Mouse (Mus musculus): ENCODE measurements around the gene Mrgprg. TPM values are rescaled to one million over a fixed set of nuclear protein-coding genes. Genes with fewer than 3 reads are reported as not detected.

Mrgprg gene
- polyA plus RNA-seq, 1 experiment from 2014 or later, result not detected

- no peaks in the 10 kb centered on the region for H3K9me3 ChIP-seq
- no peaks in the 10 kb centered on the region for H3K27me3 ChIP-seq
- WGBS, result 36% methylated on average over 3 of the region's 3 CpGs
- H3K4me2 ChIP-seq (replicated peaks), result no peak overlapping the region
- no peaks in the 10 kb centered on the region for H3K36me3 ChIP-seq
- no peak overlapping the region for H3K27ac ChIP-seq
- no peak overlapping the region for H3K9ac ChIP-seq
- H3K4me3 ChIP-seq, result no peak overlapping the region
- H3K4me1 ChIP-seq, result no peaks in the 10 kb centered on the region
- ATAC-seq (ENCODE audit: insufficient number of reproducible peaks, insufficient read depth, low FRiP score, low TSS enrichment), result no peak
These were observed 9.3 kb upstream of the Mrgprg start for GRCm38 (mm10) chr7:143776137-143776536.

- no peaks in the 10 kb centered on the region for H3K4me1 ChIP-seq
- ATAC-seq (ENCODE audit: insufficient number of reproducible peaks, insufficient read depth, low FRiP score, low TSS enrichment), result no peak
- no peak overlapping the region for H3K4me3 ChIP-seq
- H3K27ac ChIP-seq, result no peak overlapping the region
- H3K4me2 ChIP-seq (replicated peaks), result no peak overlapping the region
- peaks cover 21% of the 10 kb centered on the region; the same call in 1 of the 2 replicates for H3K27me3 ChIP-seq
- no peaks in the 10 kb centered on the region for H3K36me3 ChIP-seq
- WGBS, result 44% methylated on average over 1 of the region's 1 CpGs
- H3K9ac ChIP-seq, result no peak overlapping the region
- H3K9me3 ChIP-seq, result no peaks in the 10 kb centered on the region
These were observed 2.7 kb upstream of the Mrgprg start for GRCm38 (mm10) chr7:143769461-143769860.

DNA sequence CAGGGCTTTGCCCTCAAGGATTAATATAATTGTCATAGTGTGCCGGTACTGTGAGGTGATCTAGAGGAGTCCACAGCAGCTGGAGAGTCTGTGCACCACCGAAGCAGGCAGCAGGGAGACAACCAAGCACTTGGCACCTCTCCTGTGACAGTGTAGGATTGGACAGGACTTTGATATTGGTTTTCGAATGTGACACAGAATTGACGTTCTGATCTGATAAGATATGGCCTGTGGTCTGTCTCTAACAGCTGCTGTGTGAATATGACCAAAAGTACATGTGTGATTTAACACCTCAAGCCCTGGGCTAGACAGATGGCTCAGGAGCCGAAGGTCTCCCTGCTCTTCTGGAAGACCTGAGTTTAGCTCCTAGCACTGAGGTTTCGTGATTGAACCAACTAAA lies 1.5 kb upstream of the Mrgprg start:
- Histone ChIP-seq H3K4me3 (no peak overlapping the region), H3K9me3 (no peaks in the 10 kb centered on the region), H3K4me1 (no peaks in the 10 kb centered on the region), H3K4me2 (replicated peaks) (no peak overlapping the region), H3K27me3 (peaks cover 25% of the 10 kb centered on the region; the same call in 1 of the 2 replicates), H3K9ac (no peak overlapping the region), H3K27ac (no peak overlapping the region), H3K36me3 (no peaks in the 10 kb centered on the region)
- ATAC-seq (ENCODE audit: insufficient number of reproducible peaks, insufficient read depth, low FRiP score, low TSS enrichment), result no peak
- 75% methylated on average over 6 of the region's 6 CpGs for WGBS

DNA sequence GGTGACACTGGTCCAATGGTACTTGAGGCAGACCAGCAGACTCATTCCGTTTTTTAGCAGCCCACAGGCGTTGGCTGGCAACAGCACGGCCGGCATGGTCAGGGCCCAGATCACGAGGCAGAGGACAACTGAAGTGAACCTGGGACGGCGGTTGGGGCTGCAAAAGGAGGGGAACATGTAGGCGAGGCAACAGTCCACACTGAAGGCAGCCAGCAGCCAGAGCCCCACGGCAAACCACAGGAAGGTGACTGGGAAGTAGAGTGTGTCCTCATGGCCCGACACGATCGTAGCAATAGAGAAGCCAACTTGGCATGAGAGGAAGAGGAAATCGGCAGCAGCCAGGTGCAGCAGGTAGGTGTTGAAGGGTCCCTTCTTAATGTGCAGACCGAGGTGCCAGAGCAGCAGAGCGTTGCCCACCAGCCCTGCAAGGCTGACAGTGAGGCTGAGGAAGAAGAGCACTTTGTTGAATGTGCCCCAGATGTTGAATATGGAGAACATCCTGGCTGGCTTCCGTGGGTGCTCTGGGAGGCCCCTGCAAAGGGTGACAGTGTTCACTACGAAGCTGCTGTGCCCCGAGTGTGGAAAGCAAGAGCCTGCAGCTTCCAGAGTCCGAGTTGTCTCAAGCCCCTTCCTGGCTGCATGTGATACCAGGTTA lies 1.8 kb downstream of the Mrgprg start:
- Histone ChIP-seq H3K9me3 (no peaks in the 10 kb centered on the region), H3K4me3 (no peak overlapping the region), H3K27ac (no peak overlapping the region), H3K36me3 (no peaks in the 10 kb centered on the region), H3K4me2 (replicated peaks) (no peak overlapping the region), H3K9ac (no peak overlapping the region), H3K27me3 (peaks cover 25% of the 10 kb centered on the region; the same call in 1 of the 2 replicates), H3K4me1 (no peaks in the 10 kb centered on the region)
- 73% methylated on average over 19 of the region's 19 CpGs for WGBS
- no peak for ATAC-seq (ENCODE audit: insufficient number of reproducible peaks, insufficient read depth, low FRiP score, low TSS enrichment)

GRCm38 (mm10) chr7:143763794-143764193 lies 3.0 kb downstream of the Mrgprg start:
- no peak; the same call in 1 of the 2 replicates for ATAC-seq (ENCODE audit: insufficient number of reproducible peaks, insufficient read depth, low FRiP score, low TSS enrichment)
- peaks cover 29% of the 10 kb centered on the region for H3K27me3 ChIP-seq
- 20% methylated on average over 3 of the region's 3 CpGs for WGBS

DNA sequence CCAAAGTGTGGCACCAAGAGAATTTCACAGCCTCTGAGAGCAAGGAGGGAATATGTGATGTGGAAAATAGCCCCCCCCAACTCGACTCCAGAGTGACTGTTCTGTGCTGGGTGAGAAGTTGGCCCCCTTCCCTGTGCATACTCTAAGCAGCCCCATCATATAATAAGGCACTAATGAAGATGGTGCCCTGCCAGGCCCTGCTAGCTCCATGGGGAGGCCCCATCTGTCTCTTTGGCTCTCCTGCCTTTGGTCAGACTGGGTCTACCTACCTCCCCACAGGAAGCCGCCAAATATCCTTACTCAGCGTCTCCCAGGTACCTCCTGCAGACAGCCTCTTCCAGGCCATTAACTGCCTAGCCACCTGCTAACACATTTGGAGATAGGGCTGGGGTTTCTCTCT lies 7.8 kb downstream of the Mrgprg start:
- 70% methylated on average over 3 of the region's 3 CpGs for WGBS
- no peak overlapping the region for H3K4me3 ChIP-seq
- no peaks in the 10 kb centered on the region for H3K36me3 ChIP-seq
- H3K4me1 ChIP-seq, result peaks cover 10% of the 10 kb centered on the region
- peaks cover 30% of the 10 kb centered on the region for H3K27me3 ChIP-seq
- no peak overlapping the region for H3K4me2 ChIP-seq (replicated peaks)
- H3K9ac ChIP-seq, result no peak overlapping the region
- H3K27ac ChIP-seq, result no peak overlapping the region
- ATAC-seq (ENCODE audit: insufficient number of reproducible peaks, insufficient read depth, low FRiP score, low TSS enrichment), result no peak
- no peaks in the 10 kb centered on the region for H3K9me3 ChIP-seq

More at GRCm38 (mm10) chr7:143763794-143764193, 3.0 kb downstream of the Mrgprg start:
- no peak overlapping the region for H3K4me2 ChIP-seq (replicated peaks)
- no peak overlapping the region for H3K9ac ChIP-seq
- H3K9me3 ChIP-seq, result no peaks in the 10 kb centered on the region
- no peaks in the 10 kb centered on the region for H3K36me3 ChIP-seq
- no peak overlapping the region for H3K4me3 ChIP-seq
- no peaks in the 10 kb centered on the region for H3K4me1 ChIP-seq
- H3K27ac ChIP-seq, result no peak overlapping the region

DNA sequence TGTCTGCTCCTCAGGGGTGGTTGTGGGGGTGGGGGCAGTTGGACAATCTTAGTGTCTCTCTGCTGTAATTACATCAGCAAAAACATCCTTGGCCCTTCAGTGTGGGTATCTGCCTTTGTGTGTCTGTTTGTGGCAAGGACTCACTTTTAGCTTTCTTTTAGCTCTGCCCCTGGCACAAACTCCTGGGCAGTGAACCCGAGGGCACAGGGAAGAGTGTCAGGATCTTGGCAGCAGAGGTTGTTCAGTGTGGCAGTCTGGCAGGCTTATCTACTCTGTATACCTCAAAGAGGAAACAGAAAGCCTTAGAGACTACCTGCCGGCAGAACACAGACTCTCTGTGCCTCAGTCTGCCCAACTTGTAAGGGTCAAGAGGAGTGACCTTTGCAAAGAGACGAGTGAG lies 9.1 kb downstream of the Mrgprg start:
- WGBS, result 74% methylated on average over 3 of the region's 3 CpGs
- H3K27ac ChIP-seq, result no peak overlapping the region
- H3K27me3 ChIP-seq, result peaks cover 30% of the 10 kb centered on the region
- H3K4me2 ChIP-seq (replicated peaks), result 0 out of 2 replicates have a peak overlapping the region, but pooled peaks have one; percentile 71
- no peaks in the 10 kb centered on the region for H3K36me3 ChIP-seq
- H3K4me3 ChIP-seq, result no peak overlapping the region
- H3K9ac ChIP-seq, result no peak overlapping the region
- no peaks in the 10 kb centered on the region for H3K9me3 ChIP-seq
- H3K4me1 ChIP-seq, result peaks cover 10% of the 10 kb centered on the region
- ATAC-seq (ENCODE audit: insufficient number of reproducible peaks, insufficient read depth, low FRiP score, low TSS enrichment), result no peak

DNA sequence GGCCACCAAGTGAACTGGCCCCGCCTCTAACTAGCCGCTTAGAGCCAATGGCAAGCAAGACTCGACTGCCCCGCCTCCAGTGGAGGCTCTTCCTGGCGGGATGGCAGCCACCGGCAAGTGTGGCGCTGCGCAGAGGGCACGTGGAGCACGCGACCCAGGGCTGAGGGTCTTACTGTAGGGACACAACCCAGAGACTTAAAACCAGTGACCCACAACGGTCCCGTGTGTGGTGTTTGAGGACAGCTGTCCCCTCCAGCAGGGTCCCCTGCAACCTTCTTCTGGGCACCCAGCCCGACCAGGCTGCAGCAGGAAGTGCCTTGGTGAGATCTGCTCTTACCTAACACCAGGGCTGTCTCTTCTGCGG lies 9.8 kb downstream of the Mrgprg start:
- Histone ChIP-seq H3K4me2 (replicated peaks) (peak overlapping the region; percentile 71), H3K27me3 (peaks cover 30% of the 10 kb centered on the region), H3K9me3 (no peaks in the 10 kb centered on the region), H3K9ac (no peak overlapping the region), H3K4me3 (peak overlapping the region; percentile 37), H3K4me1 (peaks cover 10% of the 10 kb centered on the region), H3K27ac (no peak overlapping the region), H3K36me3 (no peaks in the 10 kb centered on the region)
- peak; percentile 64 for ATAC-seq (ENCODE audit: insufficient number of reproducible peaks, insufficient read depth, low FRiP score, low TSS enrichment)
- WGBS, result 1% methylated on average over 15 of the region's 15 CpGs

DNA sequence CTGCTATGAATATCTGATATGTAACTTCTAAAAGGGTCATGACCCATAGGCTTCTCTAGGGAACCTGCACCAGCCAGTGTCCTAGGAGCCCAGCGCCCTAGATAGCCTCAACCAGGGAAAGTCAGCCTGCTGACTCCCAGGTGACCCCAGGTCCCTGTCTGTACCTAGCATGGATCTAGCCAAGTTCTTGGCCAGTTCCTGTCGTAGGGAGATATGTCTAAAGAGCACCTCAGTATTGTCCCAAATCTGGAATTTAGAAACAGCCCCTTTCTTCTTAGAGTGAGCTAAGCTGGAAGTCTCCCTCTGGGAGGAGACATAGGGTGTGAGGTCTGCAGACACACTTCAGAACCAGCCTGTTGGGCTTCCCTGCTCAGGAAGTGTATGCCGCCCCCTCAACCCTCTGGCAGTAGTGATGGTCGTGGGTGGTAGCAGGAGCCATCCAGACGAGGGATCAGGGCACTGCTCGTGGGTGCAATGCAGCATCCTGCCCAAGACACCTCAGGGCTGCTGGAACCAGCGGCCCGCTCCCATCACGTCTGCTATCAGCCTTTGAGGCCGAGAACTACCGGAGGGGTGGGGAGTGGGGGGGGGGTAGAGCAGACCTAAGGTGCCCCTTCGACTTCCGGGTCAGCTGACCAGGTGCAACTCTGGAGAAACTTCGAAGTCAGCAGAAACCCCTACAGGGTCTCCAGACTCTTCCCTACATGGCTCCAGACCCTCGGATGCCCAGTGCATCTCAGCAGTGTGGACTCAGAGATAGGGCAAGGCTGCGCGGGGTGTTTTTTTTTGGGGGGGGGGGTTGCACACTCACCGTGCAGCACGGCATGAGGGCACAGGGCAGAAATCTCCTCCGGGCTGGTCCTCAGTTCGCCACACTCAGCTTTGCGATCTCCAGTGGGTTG lies 10.4 kb downstream of the Mrgprg start, which contains the start of gene Osbpl5:
Gene Osbpl5 (minus strand): TSS at position 861 of the 902 bp plus-strand sequence.
- ATAC-seq (ENCODE audit: insufficient number of reproducible peaks, insufficient read depth, low FRiP score, low TSS enrichment), result peak; percentile 54
- H3K36me3 ChIP-seq, result no peaks in the 10 kb centered on the region
- H3K27ac ChIP-seq, result no peak within 1 kb of the TSS
- H3K4me3 ChIP-seq, result peak within 1 kb of the TSS; percentile 37
- H3K4me1 ChIP-seq, result peaks cover 10% of the 10 kb centered on the region
- H3K4me2 ChIP-seq (replicated peaks), result peak within 1 kb of the TSS; percentile 71
- H3K9me3 ChIP-seq, result no peaks in the 10 kb centered on the region
- peaks cover 30% of the 10 kb centered on the region for H3K27me3 ChIP-seq
- WGBS, result 23% methylated on average over 22 of the region's 22 CpGs
- H3K9ac ChIP-seq, result peak within 1 kb of the TSS; percentile 43

GRCm38 (mm10) chr7:143755357-143756124 lies 11.3 kb downstream of the Mrgprg start:
- no peaks in the 10 kb centered on the region for H3K36me3 ChIP-seq
- no peak overlapping the region for H3K9ac ChIP-seq
- no peak overlapping the region for H3K4me3 ChIP-seq
- no peaks in the 10 kb centered on the region for H3K9me3 ChIP-seq
- ATAC-seq (ENCODE audit: insufficient number of reproducible peaks, insufficient read depth, low FRiP score, low TSS enrichment), result no peak
- 65% methylated on average over 9 of the region's 9 CpGs for WGBS
- H3K4me1 ChIP-seq, result peaks cover 10% of the 10 kb centered on the region
- H3K4me2 ChIP-seq (replicated peaks), result no peak overlapping the region
- H3K27me3 ChIP-seq, result peaks cover 30% of the 10 kb centered on the region
- no peak overlapping the region for H3K27ac ChIP-seq

- H3K4me2 ChIP-seq (replicated peaks), result no peak overlapping the region
- H3K36me3 ChIP-seq, result no peaks in the 10 kb centered on the region
- no peak for ATAC-seq (ENCODE audit: insufficient number of reproducible peaks, insufficient read depth, low FRiP score, low TSS enrichment)
- H3K4me3 ChIP-seq, result no peak overlapping the region
- no peaks in the 10 kb centered on the region for H3K9me3 ChIP-seq
- H3K4me1 ChIP-seq, result peaks cover 10% of the 10 kb centered on the region
- H3K9ac ChIP-seq, result no peak overlapping the region
- 43% methylated on average over 5 of the region's 5 CpGs for WGBS
- no peak overlapping the region for H3K27ac ChIP-seq
- peaks cover 29% of the 10 kb centered on the region for H3K27me3 ChIP-seq
These were observed 12.6 kb downstream of the Mrgprg start for GRCm38 (mm10) chr7:143753990-143754715.
